ENCODE assay signal across 11 mouse cellular contexts in genomic region chr4:134612070-134612667, GRCm38 (mm10).
DNase-seq lines count a peak whose midpoint lies in the region; ATAC-seq and TF ChIP-seq lines count a peak whose summit lies in the region.
"Had no signal": no experiment of that assay in that cellular context is flagged by ENCODE, and none has a peak within 500 bp of the region (broad histone marks: within the 10 kb centered on the region; RNA-seq: fewer than 3 reads in every experiment).

No protein-coding gene starts in this region.

- H3K4me3 ChIP-seq in hindbrain, postnatal 0 days (ENCODE audit: low read length) = no peak overlapping the region
- no peak overlapping the region for H3K4me3 ChIP-seq in hindbrain, embryonic 11.5 days (ENCODE audit: low read depth, low read length)
- no peak overlapping the region for H3K4me3 ChIP-seq in limb, embryonic 13.5 days
- H3K4me3 ChIP-seq: midbrain, embryonic 15.5 days had no signal

- 65% methylated on average over 16 of the region's 16 CpGs for WGBS in hindbrain, postnatal 0 days
- WGBS in hindbrain, embryonic 11.5 days = 64% methylated on average over 16 of the region's 16 CpGs
- WGBS in limb, embryonic 13.5 days = 38% methylated on average over 15 of the region's 16 CpGs

- H3K27me3 ChIP-seq in hindbrain, postnatal 0 days (ENCODE audit: insufficient read depth, low read length) = no peaks in the 10 kb centered on the region
- H3K27me3 ChIP-seq in hindbrain, embryonic 11.5 days (ENCODE audit: control insufficient read depth, insufficient read depth, low read length) = 0 out of 2 replicates have a peak, but pooled peaks cover 2% of the 10 kb centered on the region
- no peaks in the 10 kb centered on the region for H3K27me3 ChIP-seq in limb, embryonic 13.5 days
- H3K27me3 ChIP-seq: midbrain, embryonic 15.5 days; Patski had no signal

- H3K9ac ChIP-seq in hindbrain, postnatal 0 days (replicated peaks; ENCODE audit: low read length) = no peak overlapping the region
- H3K9ac ChIP-seq in hindbrain, embryonic 11.5 days (ENCODE audit: low read depth, low read length) = no peak overlapping the region
- H3K9ac ChIP-seq in limb, embryonic 13.5 days = no peak overlapping the region
- H3K9ac ChIP-seq: midbrain, embryonic 15.5 days had no signal

- H3K36me3 ChIP-seq in hindbrain, postnatal 0 days (ENCODE audit: insufficient read depth, low read length) = no peaks in the 10 kb centered on the region
- H3K36me3 ChIP-seq in hindbrain, embryonic 11.5 days (ENCODE audit: control insufficient read depth, insufficient read depth, low read length) = no peaks in the 10 kb centered on the region
- no peaks in the 10 kb centered on the region for H3K36me3 ChIP-seq in limb, embryonic 13.5 days
- H3K36me3 ChIP-seq: midbrain, embryonic 15.5 days had no signal

- 0 out of 2 replicates have a peak, but pooled peaks cover 7% of the 10 kb centered on the region for H3K4me1 ChIP-seq in hindbrain, postnatal 0 days (ENCODE audit: insufficient read depth, low read length)
- no peaks in the 10 kb centered on the region; the same call in 1 of the 2 replicates for H3K4me1 ChIP-seq in hindbrain, embryonic 11.5 days (replicated peaks; ENCODE audit: control insufficient read depth, insufficient read depth, low read length)
- peaks cover 17% of the 10 kb centered on the region for H3K4me1 ChIP-seq in limb, embryonic 13.5 days

- no peak for DNase-seq in hindbrain, postnatal 0 days (ENCODE audit: low spot score)
- DNase-seq in hindbrain, embryonic 11.5 days (ENCODE audit: low spot score) = no peak
- DNase-seq in R1 (ENCODE audit: low read depth, low spot score) = peak; percentile 74
- DNase-seq in forelimb bud, embryonic 11.5 days (ENCODE audit: low read depth, low spot score) = peak; percentile 49
- no peak for DNase-seq in natural killer cell, adult 2 months (ENCODE audit: low spot score in 2 of 2)
- DNase-seq in ovary, postnatal 14 days (ENCODE audit: low spot score) = no peak
- DNase-seq: thymus, postnatal 36 days had no signal

- no peak for ATAC-seq in hindbrain, postnatal 0 days
- no peak for ATAC-seq in hindbrain, embryonic 11.5 days (ENCODE audit: low FRiP score)
- ATAC-seq in limb, embryonic 13.5 days (ENCODE audit: low FRiP score, low read depth) = peak; percentile 44; the same call in 1 of the 2 replicates
- ATAC-seq in erythroid progenitor cell, adult 5-6 weeks (replicated peaks; ENCODE audit: low FRiP score, poor library complexity, severe bottlenecking) = no peak
- ATAC-seq: midbrain, embryonic 15.5 days; Patski had no signal

- peak; percentile 35 for TF ChIP-seq CTCF in hindbrain, postnatal 0 days (IDR thresholded peaks at IDR 0.05; ENCODE audit: low read depth)

- H3K4me2 ChIP-seq in hindbrain, postnatal 0 days (ENCODE audit: low read depth, low read length) = no peak overlapping the region
- H3K4me2 ChIP-seq in hindbrain, embryonic 11.5 days (replicated peaks; ENCODE audit: low read depth, low read length) = no peak overlapping the region
- H3K4me2 ChIP-seq in limb, embryonic 13.5 days (replicated peaks) = 0 out of 2 replicates have a peak overlapping the region, but pooled peaks have one; percentile 5
- H3K4me2 ChIP-seq: midbrain, embryonic 15.5 days had no signal

- no peaks in the 10 kb centered on the region for H3K9me3 ChIP-seq in hindbrain, postnatal 0 days (ENCODE audit: low read length)
- no peaks in the 10 kb centered on the region for H3K9me3 ChIP-seq in hindbrain, embryonic 11.5 days (ENCODE audit: control insufficient read depth, low read length)
- H3K9me3 ChIP-seq in limb, embryonic 13.5 days = peaks cover 5% of the 10 kb centered on the region; the same call in 1 of the 2 replicates
- H3K9me3 ChIP-seq: midbrain, embryonic 15.5 days had no signal

- H3K27ac ChIP-seq in hindbrain, postnatal 0 days = no peak overlapping the region
- H3K27ac ChIP-seq in hindbrain, embryonic 11.5 days (ENCODE audit: low read depth, low read length) = no peak overlapping the region
- H3K27ac ChIP-seq in limb, embryonic 13.5 days = peak overlapping the region; percentile 63
- H3K27ac ChIP-seq: midbrain, embryonic 15.5 days had no signal

Comparison
In these comparisons a context has a peak if more than half of its experiments do, and no peak if none do; other contexts are left out.
1. DNase-seq: peak in R1 (single experiment) and forelimb bud, embryonic 11.5 days (single experiment); none in hindbrain, postnatal 0 days (single experiment), hindbrain, embryonic 11.5 days (single experiment), natural killer cell, adult 2 months (0 of 2) and ovary, postnatal 14 days (single experiment).